In the genomic region with DNA sequence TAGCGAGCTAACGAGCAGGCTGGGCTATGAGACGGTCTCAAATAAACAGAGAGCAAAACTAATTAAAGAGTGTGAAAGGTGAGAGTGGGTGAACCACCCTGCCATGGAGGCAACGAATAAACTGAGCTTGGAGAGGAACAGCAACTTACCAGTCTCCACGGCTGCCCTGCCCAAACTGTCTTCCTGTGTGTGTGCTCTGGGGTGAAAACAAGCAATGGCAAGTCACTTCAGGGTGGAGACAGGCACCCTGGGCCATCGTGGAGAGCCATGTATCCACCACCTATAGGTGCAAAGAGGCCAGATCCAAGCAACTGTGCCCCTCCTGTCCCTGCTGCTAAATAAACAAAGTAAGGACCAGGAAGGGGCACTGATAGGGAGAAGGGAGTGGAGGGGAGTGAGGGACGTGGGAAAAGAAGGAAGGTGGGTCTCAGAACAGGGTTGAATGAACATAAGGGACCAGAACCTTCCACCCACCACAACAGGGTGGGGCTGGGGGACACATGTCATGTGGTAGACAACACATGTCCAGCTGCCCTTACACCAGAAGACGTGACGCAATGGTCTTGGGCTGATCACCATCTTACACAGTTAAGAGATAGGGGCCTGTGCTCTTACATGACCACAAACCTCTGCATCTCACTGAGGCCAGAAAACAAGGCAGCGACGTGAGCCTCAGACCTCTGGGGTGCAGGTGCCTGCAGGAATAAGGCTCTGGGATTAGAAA, we compare ENCODE assay signal across 13 mouse cellular contexts. TPM values are rescaled to one million over a fixed set of nuclear protein-coding genes. Genes with fewer than 3 reads are reported as not detected.
DNase-seq lines count a peak whose midpoint lies in the region; ATAC-seq and TF ChIP-seq lines count a peak whose summit lies in the region.
"Had no signal": no experiment of that assay in that cellular context is flagged by ENCODE, and none has a peak within 500 bp of the region (broad histone marks: within the 10 kb centered on the region; RNA-seq: fewer than 3 reads in every experiment).

No protein-coding gene starts in this region.

- WGBS in liver, embryonic 13.5 days (ENCODE audit: insufficient replicate concordance) = 47% methylated on average over 11 of the region's 11 CpGs
- 58% methylated on average over 11 of the region's 11 CpGs for WGBS in liver, embryonic 11.5 days
- WGBS in bone marrow, adult 2 months = 42% methylated on average over 11 of the region's 11 CpGs
- WGBS in heart, embryonic 12.5 days = 60% methylated on average over 11 of the region's 11 CpGs

- no peak for TF ChIP-seq CTCF in bone marrow, adult 2 months (IDR thresholded peaks at IDR 0.05; ENCODE audit: control insufficient read depth, insufficient read depth, low read length)

- no peak overlapping the region for H3K4me2 ChIP-seq in liver, embryonic 13.5 days
- H3K4me2 ChIP-seq in liver, embryonic 11.5 days = no peak overlapping the region
- H3K4me2 ChIP-seq in heart, embryonic 12.5 days = no peak overlapping the region

- H3K4me3 ChIP-seq in liver, embryonic 13.5 days (replicated peaks) = no peak overlapping the region
- no peak overlapping the region for H3K4me3 ChIP-seq in liver, embryonic 11.5 days (ENCODE audit: low read depth, low read length)
- H3K4me3 ChIP-seq in bone marrow, adult 2 months (replicated peaks; ENCODE audit: control insufficient read depth, low read depth, low read length) = no peak overlapping the region
- no peak overlapping the region for H3K4me3 ChIP-seq in heart, embryonic 12.5 days
- H3K4me3 ChIP-seq: erythroblast, embryonic 14.5 days; limb, embryonic 13.5 days had no signal

- no peaks in the 10 kb centered on the region for H3K27me3 ChIP-seq in liver, embryonic 13.5 days
- H3K27me3 ChIP-seq in liver, embryonic 11.5 days (replicated peaks; ENCODE audit: control insufficient read depth, insufficient read depth, low read length) = no peaks in the 10 kb centered on the region
- H3K27me3 ChIP-seq in heart, embryonic 12.5 days (replicated peaks) = no peaks in the 10 kb centered on the region
- H3K27me3 ChIP-seq: limb, embryonic 13.5 days had no signal

- DNase-seq in liver, embryonic 13.5 days = no peak
- no peak for DNase-seq in liver, embryonic 11.5 days (ENCODE audit: low spot score)
- DNase-seq in 416B (ENCODE audit: low read depth) = peak; percentile 45
- DNase-seq in lung, postnatal 36 days = peak; percentile 47
- DNase-seq in adrenal gland, postnatal 4 days (ENCODE audit: low spot score in 2 of 2) = no peak
- DNase-seq: adrenal gland, postnatal 10 days; cerebellum, adult 8-10 months had no signal

- no peak for TF ChIP-seq POLR2A in bone marrow, adult 2 months (IDR thresholded peaks at IDR 0.05; ENCODE audit: borderline replicate concordance, control insufficient read depth, low read depth, low read length)

- peaks cover 94% of the 10 kb centered on the region for H3K4me1 ChIP-seq in liver, embryonic 13.5 days (replicated peaks)
- H3K4me1 ChIP-seq in liver, embryonic 11.5 days (replicated peaks; ENCODE audit: control insufficient read depth, insufficient read depth, low read length) = peaks cover 91% of the 10 kb centered on the region
- H3K4me1 ChIP-seq in bone marrow, adult 2 months (ENCODE audit: control insufficient read depth, insufficient read depth, low read length) = peaks cover 23% of the 10 kb centered on the region
- H3K4me1 ChIP-seq in heart, embryonic 12.5 days (replicated peaks) = peaks cover 90% of the 10 kb centered on the region

- peak overlapping the region; percentile 5; the same call in 1 of the 2 replicates for H3K9ac ChIP-seq in liver, embryonic 13.5 days
- no peak overlapping the region for H3K9ac ChIP-seq in liver, embryonic 11.5 days (ENCODE audit: low read depth, low read length)
- H3K9ac ChIP-seq in heart, embryonic 12.5 days = no peak overlapping the region

- no peaks in the 10 kb centered on the region for H3K36me3 ChIP-seq in liver, embryonic 13.5 days
- no peaks in the 10 kb centered on the region for H3K36me3 ChIP-seq in liver, embryonic 11.5 days (ENCODE audit: control insufficient read depth, insufficient read depth, low read length)
- H3K36me3 ChIP-seq in heart, embryonic 12.5 days = no peaks in the 10 kb centered on the region
- H3K36me3 ChIP-seq: G1E; limb, embryonic 13.5 days had no signal

- H3K27ac ChIP-seq in liver, embryonic 13.5 days = no peak overlapping the region
- H3K27ac ChIP-seq in liver, embryonic 11.5 days (ENCODE audit: low read depth, low read length) = no peak overlapping the region
- peak overlapping the region; percentile 31 for H3K27ac ChIP-seq in bone marrow, adult 2 months (ENCODE audit: control insufficient read depth, insufficient read depth, low read depth, low read length, poor library complexity)
- H3K27ac ChIP-seq in heart, embryonic 12.5 days (ENCODE audit: poor library complexity, severe bottlenecking) = no peak overlapping the region
- H3K27ac ChIP-seq: limb, embryonic 13.5 days had no signal

- no peaks in the 10 kb centered on the region for H3K9me3 ChIP-seq in liver, embryonic 13.5 days (replicated peaks)
- H3K9me3 ChIP-seq in liver, embryonic 11.5 days (ENCODE audit: control insufficient read depth, low read length) = no peaks in the 10 kb centered on the region
- no peaks in the 10 kb centered on the region for H3K9me3 ChIP-seq in heart, embryonic 12.5 days (replicated peaks)
- H3K9me3 ChIP-seq: G1E; limb, embryonic 13.5 days had no signal

- ATAC-seq in liver, embryonic 13.5 days (ENCODE audit: low read depth) = no peak
- no peak for ATAC-seq in liver, embryonic 11.5 days (replicated peaks; ENCODE audit: low FRiP score)
- ATAC-seq in inflammation-experienced regulatory T-cells, adult 6 months = no peak
- ATAC-seq in heart, embryonic 12.5 days (ENCODE audit: insufficient number of reproducible peaks, low FRiP score) = no peak

RNA-seq across cellular contexts. Expression of a gene that starts 11.6 kb away (rescaled TPM):
- polyA plus RNA-seq in liver, embryonic 13.5 days (2015; fragmentation: Nextera tagmentation; extraction: Ambion mirVana) = 3.2 and 4.2 TPM in 2 replicates
- 6.0 and 6.6 TPM in 2 replicates for polyA plus RNA-seq in liver, embryonic 11.5 days (2014; fragmentation: Nextera tagmentation; extraction: Ambion mirVana)
- polyA plus RNA-seq in bone marrow, adult 2 months (2011; ENCODE audit: insufficient read depth, insufficient read length, low replicate concordance, missing spikeins) = 11.0 and 18.8 TPM in 2 replicates
- total RNA-seq in adrenal gland, postnatal 4 days (2021) = 10 to 100 TPM; 30.9 to 34.5 TPM
- polyA plus RNA-seq in inflammation-experienced regulatory T-cells, adult 6 months (2017; shearing (Covaris generic)) = 1 to 10 TPM; 3.8 to 7.1 (median 7.0) TPM
- polyA plus RNA-seq in heart, embryonic 12.5 days (2016; fragmentation: Nextera tagmentation; extraction: Ambion mirVana) = 4.5 and 5.4 TPM in 2 replicates

RNA-seq across cellular contexts. Expression of a gene that starts 26.9 kb away (rescaled TPM):
- polyA plus RNA-seq in liver, embryonic 13.5 days (2015; fragmentation: Nextera tagmentation; extraction: Ambion mirVana) = 0.48 and 0.60 TPM in 2 replicates
- polyA plus RNA-seq in liver, embryonic 11.5 days (2014; fragmentation: Nextera tagmentation; extraction: Ambion mirVana) = 2.2 and 2.8 TPM in 2 replicates
- polyA plus RNA-seq in bone marrow, adult 2 months (2011; ENCODE audit: insufficient read depth, insufficient read length, low replicate concordance, missing spikeins) = 0.68 and 1.3 TPM in 2 replicates
- 1 to 10 TPM; 7.7 to 7.8 TPM for total RNA-seq in adrenal gland, postnatal 4 days (2021)
- not detected for polyA plus RNA-seq in inflammation-experienced regulatory T-cells, adult 6 months (2017; shearing (Covaris generic))
- polyA plus RNA-seq in heart, embryonic 12.5 days (2016; fragmentation: Nextera tagmentation; extraction: Ambion mirVana) = 2.9 and 3.2 TPM in 2 replicates
- polyA plus RNA-seq: erythroblast, embryonic 14.5 days had no signal

Comparison
In these comparisons a context has a peak if more than half of its experiments do, and no peak if none do; other contexts are left out.
1. DNase-seq: peak in 416B (single experiment) and lung, postnatal 36 days (single experiment); none in liver, embryonic 13.5 days (single experiment), liver, embryonic 11.5 days (single experiment) and adrenal gland, postnatal 4 days (0 of 2).